Mouse (Mus musculus) lung, postnatal 0 days (tissue): ENCODE results near the gene Gm17018. TPM values are rescaled to one million over a fixed set of nuclear protein-coding genes. Genes with fewer than 3 reads are reported as not detected.

Experiments
- ATAC-seq: fragments of 200-750 bp; cut with Nextera tagmentation; 2 replicates; pipeline ENCODE4 v1.8.0; 2017; ENCODE audit warnings: moderate library complexity
- DNase-seq: peaks from one replicate; pipeline ENCODE4 v3.0.0-alpha.2; 2016; ENCODE audit warnings: low spot score
- H3K27ac ChIP-seq: fragments of 300-500 bp; sonication (generic); 2 replicates; pipeline ENCODE4 v1.5.1; 2014; ENCODE audit warnings: antibody characterized with exemption, mild to moderate bottlenecking, low read length, mixed read lengths
- H3K27me3 ChIP-seq: fragments of 300-500 bp; sonication (generic); replicated peaks from 2 replicates; pipeline ENCODE4 v1.6.1; 2014; ENCODE audit warnings: low read length, mixed read lengths; ENCODE audit not compliant: insufficient read depth
- H3K36me3 ChIP-seq: fragments of 300-500 bp; sonication (generic); 2 replicates; pipeline ENCODE4 v1.6.1; 2014; ENCODE audit warnings: low read length, mixed read lengths; ENCODE audit not compliant: insufficient read depth
- H3K4me1 ChIP-seq: fragments of 300-500 bp; sonication (generic); 2 replicates; pipeline ENCODE4 v1.6.1; 2014; ENCODE audit warnings: antibody characterized with exemption, low read depth, low read length, mixed read lengths; ENCODE audit not compliant: insufficient read depth
- H3K4me2 ChIP-seq: fragments of 300-500 bp; sonication (generic); replicated peaks from 2 replicates; pipeline ENCODE4 v1.6.1; 2014; ENCODE audit warnings: low read depth, mild to moderate bottlenecking, low read length, moderate library complexity, mixed read lengths
- H3K4me3 ChIP-seq: fragments of 300-500 bp; sonication (generic); 2 replicates; pipeline ENCODE4 v1.5.1; 2014; ENCODE audit warnings: low read depth, low read length
- H3K9ac ChIP-seq: fragments of 300-500 bp; sonication (generic); replicated peaks from 2 replicates; pipeline ENCODE4 v1.6.1; 2014; ENCODE audit warnings: low read depth, mild to moderate bottlenecking
- H3K9me3 ChIP-seq: fragments of 300-500 bp; sonication (generic); 2 replicates; pipeline ENCODE4 v1.6.1; 2016; ENCODE audit warnings: low read length, mixed read lengths
- CTCF ChIP-seq: IDR thresholded peaks from 2 replicates; pipeline ENCODE4 v1.5.1; 2016; ENCODE audit warnings: antibody characterized with exemption, mild to moderate bottlenecking
- EP300 ChIP-seq: IDR thresholded peaks from 2 replicates; pipeline ENCODE4 v1.6.1; 2016; ENCODE audit warnings: antibody characterized with exemption, mild to moderate bottlenecking, control low read depth
- WGBS: fragments of 180-500 bp; shearing (Covaris S2); extraction: QIAGEN DNeasy Blood & Tissue Kit; methylation state at CpG from one replicate; pipeline ENCODE4 v1.1.7; 2014; 5-methylcytosine and 5-hydroxymethylcytosine counted together
- polyA plus RNA-seq: library from polyadenylated mRNA; unstranded; fragments of >200 nt; fragmentation: Nextera tagmentation; extraction: Ambion mirVana; gene quantifications from 2 replicates; pipeline ENCODE4 v1.2.1, GENCODE M21; 2015

The Gm17018 gene
- polyA plus RNA-seq, 1 experiment from 2014 or later: 40.1 TPM

DNA sequence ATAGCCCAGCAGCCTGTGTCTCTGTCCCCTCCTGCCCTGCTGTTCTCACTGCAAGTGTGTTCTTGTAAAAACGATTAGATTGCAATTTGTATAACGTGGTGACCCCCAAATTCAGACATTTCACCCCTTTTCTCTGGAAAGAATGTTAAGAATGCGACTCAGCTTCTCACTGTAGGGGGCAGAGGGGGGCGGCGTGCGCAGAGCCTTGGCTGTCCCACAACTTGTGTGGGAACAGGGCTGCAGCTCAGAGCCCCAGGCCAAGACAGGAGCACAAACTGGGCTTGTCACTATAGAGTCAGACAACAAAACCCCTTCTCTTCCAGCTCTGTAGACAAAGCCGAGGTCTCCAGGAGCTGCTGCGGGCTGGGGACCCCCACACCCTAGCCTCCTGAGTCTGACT, 21.7 kb downstream of the Gm17018 start:
- Histone ChIP-seq H3K27me3 (no peaks in the 10 kb centered on the region), H3K9me3 (no peaks in the 10 kb centered on the region), H3K9ac (no peak overlapping the region), H3K4me3 (no peak overlapping the region), H3K4me1 (no peaks in the 10 kb centered on the region), H3K4me2 (no peak overlapping the region), H3K36me3 (peaks cover 22% of the 10 kb centered on the region; the same call in 1 of the 2 replicates), H3K27ac (no peak overlapping the region)
- TF ChIP-seq EP300 (no peak), CTCF (no peak)
- 28% methylated on average over 8 of the region's 8 CpGs for WGBS
- ATAC-seq (no peak), DNase-seq (no peak)

DNA sequence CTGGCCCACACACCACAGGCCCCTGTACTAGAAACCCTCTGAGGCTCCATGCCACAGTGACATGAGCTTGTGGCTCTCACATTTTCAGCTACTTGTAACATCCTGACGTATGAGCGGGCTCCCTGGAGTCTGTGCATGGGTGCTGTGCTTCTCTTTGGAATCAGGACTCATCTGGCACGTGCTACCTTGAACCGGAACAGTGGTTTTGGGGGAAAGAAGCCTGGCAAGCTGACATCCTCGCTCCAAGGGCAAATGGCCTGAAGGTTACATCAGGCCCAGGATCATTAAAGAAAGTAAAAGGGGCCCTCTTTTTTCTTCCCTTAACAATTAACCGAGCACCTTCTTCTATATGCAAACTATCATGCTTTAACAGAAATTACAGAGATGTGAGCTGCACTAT, 22.7 kb downstream of the Gm17018 start:
- no peak for ATAC-seq
- H3K27me3 ChIP-seq: no peaks in the 10 kb centered on the region
- DNase-seq: no peak
- no peak overlapping the region for H3K4me3 ChIP-seq
- H3K9ac ChIP-seq: no peak overlapping the region
- no peaks in the 10 kb centered on the region for H3K4me1 ChIP-seq
- no peak overlapping the region for H3K27ac ChIP-seq
- TF ChIP-seq CTCF: no peak
- TF ChIP-seq EP300: no peak
- WGBS: 87% methylated on average over 6 of the region's 6 CpGs
- H3K9me3 ChIP-seq: no peaks in the 10 kb centered on the region
- H3K4me2 ChIP-seq: no peak overlapping the region
- peaks cover 16% of the 10 kb centered on the region; the same call in 1 of the 2 replicates for H3K36me3 ChIP-seq

DNA sequence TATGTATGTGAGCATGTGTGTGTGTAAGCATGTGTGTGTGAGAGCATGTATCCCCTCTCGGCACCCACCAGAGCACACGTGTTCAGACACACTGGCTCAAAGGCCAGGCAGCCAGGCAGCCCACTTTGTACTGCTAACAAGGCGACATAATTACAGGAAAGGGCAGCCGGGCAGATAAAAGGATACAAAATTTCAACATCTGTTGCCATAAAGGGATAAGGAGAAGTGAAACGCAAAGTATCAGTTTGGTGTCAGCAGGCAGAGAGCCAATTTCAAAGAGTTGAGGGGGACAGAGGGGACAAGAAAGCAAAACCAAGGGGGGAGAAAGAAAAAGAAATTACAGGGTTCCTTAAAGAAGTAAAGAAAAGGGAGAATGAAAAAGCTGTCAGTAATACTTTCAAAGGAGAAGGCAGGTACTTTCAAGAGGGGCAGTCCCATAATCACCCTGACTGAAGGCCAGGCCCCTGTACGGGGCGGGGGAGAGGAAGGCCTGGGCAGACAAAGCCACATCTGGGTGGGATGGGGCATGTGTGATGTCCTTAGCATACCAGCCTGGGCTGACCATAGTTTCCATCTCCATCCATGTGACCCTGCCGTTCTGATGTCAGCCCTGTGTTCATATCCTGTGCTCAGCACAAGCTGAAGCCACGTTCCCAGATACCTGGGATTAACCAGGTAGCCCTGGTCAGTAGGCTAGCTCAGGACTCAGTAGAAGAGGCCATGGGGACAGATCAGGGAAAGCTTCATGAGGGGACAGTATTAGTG, 24.6 kb downstream of the Gm17018 start:
- H3K9ac ChIP-seq: no peak overlapping the region
- 0 out of 2 replicates have a peak, but pooled peaks cover 4% of the 10 kb centered on the region for H3K36me3 ChIP-seq
- DNase-seq: no peak
- ATAC-seq: no peak
- H3K4me1 ChIP-seq: no peaks in the 10 kb centered on the region
- H3K27ac ChIP-seq: no peak overlapping the region
- H3K4me3 ChIP-seq: no peak overlapping the region
- no peaks in the 10 kb centered on the region for H3K9me3 ChIP-seq
- no peaks in the 10 kb centered on the region for H3K27me3 ChIP-seq
- WGBS: 57% methylated on average over 9 of the region's 9 CpGs
- TF ChIP-seq CTCF (no peak), EP300 (no peak)
- no peak overlapping the region for H3K4me2 ChIP-seq

DNA sequence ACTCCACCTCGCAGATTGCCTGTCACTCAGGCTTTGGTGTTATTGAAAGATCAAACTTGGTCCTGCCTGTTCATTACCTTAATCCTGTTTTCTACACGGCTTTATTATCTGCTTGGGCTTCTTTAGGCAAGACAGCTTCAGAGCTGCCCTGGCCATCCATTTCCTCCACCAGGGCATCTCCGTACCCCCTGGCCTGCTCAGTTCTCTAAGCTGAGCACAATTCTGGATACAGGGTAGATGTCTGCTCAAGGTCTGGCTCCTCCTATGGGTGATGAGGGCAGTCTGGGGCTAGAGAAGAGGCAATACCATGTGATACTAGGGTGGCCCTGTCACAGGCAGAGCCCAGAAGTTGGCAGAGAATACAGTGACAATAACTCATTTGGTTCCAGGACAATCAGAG, 26.4 kb downstream of the Gm17018 start:
- Histone ChIP-seq H3K4me2 (no peak overlapping the region), H3K4me3 (no peak overlapping the region), H3K4me1 (peaks cover under 1% of the 10 kb centered on the region; the same call in 1 of the 2 replicates), H3K9me3 (no peaks in the 10 kb centered on the region), H3K9ac (no peak overlapping the region), H3K27ac (no peak overlapping the region), H3K27me3 (no peaks in the 10 kb centered on the region), H3K36me3 (no peaks in the 10 kb centered on the region)
- ATAC-seq (no peak), DNase-seq (no peak)
- TF ChIP-seq CTCF (no peak), EP300 (no peak)
- 76% methylated on average over 3 of the region's 3 CpGs for WGBS

DNA sequence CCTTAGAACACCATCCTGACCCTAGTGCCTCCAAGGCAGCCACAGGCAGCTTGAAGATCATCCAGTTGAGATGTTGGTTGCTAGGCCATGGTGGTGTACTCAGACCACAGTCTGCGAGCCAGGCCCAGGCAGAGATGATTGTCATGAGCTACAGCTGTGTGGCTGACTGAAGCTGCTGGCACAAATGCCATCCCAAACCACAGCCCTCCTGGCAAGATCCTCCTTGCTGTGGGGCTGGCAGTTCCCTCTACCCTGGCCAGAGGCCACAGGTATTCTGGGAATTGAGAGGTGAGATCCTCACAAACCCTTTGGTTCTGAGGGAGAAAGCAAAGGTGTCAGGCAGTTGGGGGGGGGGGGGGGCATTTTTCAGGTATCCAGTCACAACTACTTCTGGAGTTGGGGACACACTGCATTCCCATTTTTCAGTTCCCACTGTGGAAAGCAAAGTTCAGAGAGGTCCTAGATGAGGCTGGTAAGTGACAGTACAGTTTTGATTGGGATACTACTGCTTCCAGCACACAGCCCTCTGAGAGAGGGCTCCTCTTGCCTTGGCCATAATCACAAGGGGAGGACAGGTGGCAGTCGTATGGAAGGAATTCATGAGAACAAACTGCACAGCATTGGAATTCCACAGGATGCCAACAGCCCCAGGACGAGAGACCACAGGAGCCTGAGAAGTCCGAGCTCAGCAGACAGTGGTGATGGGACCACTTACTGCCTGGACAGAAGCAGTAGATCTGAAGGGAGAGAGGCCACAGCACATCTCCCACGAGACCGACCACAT, 27.3 kb downstream of the Gm17018 start:
- Histone ChIP-seq H3K27ac (no peak overlapping the region), H3K4me2 (no peak overlapping the region), H3K36me3 (no peaks in the 10 kb centered on the region), H3K4me3 (no peak overlapping the region), H3K27me3 (no peaks in the 10 kb centered on the region), H3K4me1 (peaks cover 4% of the 10 kb centered on the region; the same call in 1 of the 2 replicates), H3K9ac (no peak overlapping the region), H3K9me3 (no peaks in the 10 kb centered on the region)
- TF ChIP-seq EP300 (no peak), CTCF (no peak)
- WGBS: 90% methylated on average over 6 of the region's 6 CpGs
- DNase-seq (no peak), ATAC-seq (no peak)

DNA sequence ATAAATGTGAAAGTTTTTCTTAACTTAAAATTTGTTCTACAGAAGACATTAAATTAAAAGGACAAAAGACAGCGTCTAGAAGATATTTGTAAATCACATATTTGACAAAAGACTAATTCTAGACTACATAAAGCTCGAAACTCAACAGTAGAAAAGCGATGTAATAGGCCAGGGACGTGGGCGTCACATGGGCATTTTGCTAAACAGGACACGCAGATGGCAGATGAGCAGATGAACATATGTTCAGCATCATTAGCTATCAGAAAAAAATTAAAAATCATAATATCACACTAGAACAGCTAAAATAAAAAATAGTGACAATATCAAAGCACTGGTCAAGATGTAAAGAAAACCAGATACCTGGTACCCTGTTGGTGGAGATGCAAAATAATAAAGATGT, 29.3 kb downstream of the Gm17018 start:
- Histone ChIP-seq H3K27ac (no peak overlapping the region), H3K36me3 (no peaks in the 10 kb centered on the region), H3K27me3 (no peaks in the 10 kb centered on the region), H3K9me3 (no peaks in the 10 kb centered on the region), H3K9ac (no peak overlapping the region), H3K4me1 (peaks cover 4% of the 10 kb centered on the region; the same call in 1 of the 2 replicates), H3K4me2 (no peak overlapping the region), H3K4me3 (no peak overlapping the region)
- TF ChIP-seq EP300: no peak
- no peak for TF ChIP-seq CTCF
- ATAC-seq (no peak), DNase-seq (no peak)
- 93% methylated on average over 6 of the region's 6 CpGs for WGBS
